Comparison of ENCODE assay signal across 28 mouse cellular contexts in the genomic region with DNA sequence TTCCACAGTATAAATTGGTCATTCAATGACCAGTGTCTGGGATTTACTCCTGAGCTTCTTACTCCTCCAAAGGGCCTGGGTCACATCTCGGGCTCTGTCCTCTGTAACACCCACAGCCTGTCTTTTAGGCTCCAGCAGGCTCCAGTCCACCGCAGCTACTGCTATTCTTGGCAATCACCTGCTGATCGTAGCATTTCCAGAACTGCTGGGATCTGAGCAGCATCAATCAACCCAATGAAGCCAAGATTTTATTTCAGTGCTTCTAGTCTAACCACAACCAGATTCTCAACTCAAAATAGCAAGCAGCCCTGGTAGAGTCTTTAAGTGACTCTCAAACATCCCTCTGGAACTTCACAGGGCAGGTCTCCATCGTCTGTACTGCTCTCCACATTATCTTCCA. TPM values are rescaled to one million over a fixed set of nuclear protein-coding genes. Genes with fewer than 3 reads are reported as not detected.
"Had no signal": no experiment of that assay in that cellular context is flagged by ENCODE, and none has a peak within 500 bp of the region (broad histone marks: within the 10 kb centered on the region; RNA-seq: fewer than 3 reads in every experiment).

No protein-coding gene starts in this region.

- H3K9me3 ChIP-seq: limb, embryonic 12.5 days; lung, embryonic 15.5 days; neural tube, embryonic 12.5 days; stomach, embryonic 15.5 days had no signal

- H3K27ac ChIP-seq: left cerebral cortex, adult 2 months; limb, embryonic 12.5 days; liver, embryonic 14.5 days; lung, embryonic 15.5 days; neural tube, embryonic 12.5 days; stomach, embryonic 15.5 days had no signal

- H3K27me3 ChIP-seq: lung, embryonic 15.5 days; neural tube, embryonic 12.5 days; stomach, embryonic 15.5 days had no signal

- H3K4me1 ChIP-seq: lung, embryonic 15.5 days; neural tube, embryonic 12.5 days; stomach, embryonic 15.5 days had no signal

- DNase-seq: kidney, adult 18-20 months; kidney, adult 9 months; kidney, postnatal 25 days; layer of hippocampus, postnatal 36 days; liver, postnatal 0 days; lung, postnatal 14 days; lung, postnatal 4 days; midbrain, embryonic 14.5 days; retina, postnatal 1 day; right cerebral cortex, postnatal 25 days; spleen, adult 18-20 months; thymus, adult 18-20 months; thymus, postnatal 36 days had no signal

- H3K4me3 ChIP-seq: left cerebral cortex, adult 2 months; limb, embryonic 12.5 days; lung, embryonic 15.5 days; neural tube, embryonic 12.5 days; stomach, embryonic 15.5 days had no signal

- ATAC-seq: intestine, embryonic 16.5 days; liver, postnatal 0 days had no signal

- H3K4me2 ChIP-seq: limb, embryonic 12.5 days; liver, embryonic 11.5 days; lung, embryonic 15.5 days; midbrain, embryonic 11.5 days; neural tube, embryonic 12.5 days; stomach, embryonic 15.5 days had no signal

- H3K9ac ChIP-seq: limb, embryonic 12.5 days; liver, embryonic 14.5 days; liver, postnatal 0 days; lung, embryonic 15.5 days; neural tube, embryonic 12.5 days; stomach, embryonic 15.5 days had no signal

- H3K36me3 ChIP-seq: limb, embryonic 12.5 days; lung, embryonic 15.5 days; neural tube, embryonic 12.5 days; stomach, embryonic 15.5 days had no signal

RNA-seq across cellular contexts. Expression of a gene that starts 3.3 kb away (rescaled TPM):
- total RNA-seq: megakaryocyte-erythroid progenitor cell, adult 5-6 weeks; midbrain, postnatal 0 days had no signal
- polyA plus RNA-seq: intestine, embryonic 16.5 days; liver, embryonic 11.5 days; liver, embryonic 14.5 days; midbrain, embryonic 14.5 days; neural tube, embryonic 12.5 days; urinary bladder, adult 2 months had no signal

RNA-seq across cellular contexts. Expression of a gene that starts 33.4 kb away (rescaled TPM):
- total RNA-seq: megakaryocyte progenitor cell, adult 5-6 weeks; megakaryocyte-erythroid progenitor cell, adult 5-6 weeks; neutrophil, adult 5-6 weeks had no signal
- polyA plus RNA-seq: intestine, embryonic 16.5 days; kidney, embryonic 16.5 days; limb, embryonic 12.5 days; liver, embryonic 11.5 days; liver, embryonic 14.5 days; liver, postnatal 0 days; midbrain, embryonic 11.5 days; midbrain, embryonic 14.5 days; neural tube, embryonic 12.5 days; stomach, embryonic 15.5 days; urinary bladder, adult 2 months had no signal
